Mouse (Mus musculus) neutrophil, adult 59 days (primary cell): Measurements from ENCODE around the gene Nipa2. TPM values are rescaled to one million over a fixed set of nuclear protein-coding genes. Genes with fewer than 3 reads are reported as not detected.

ENCODE experiments used
- total RNA-seq, 2 experiments: library from RNA; stranded (reverse); gene quantifications; 1 replicate in 1 of 2; 2 replicates in 1 of 2; pipeline ENCODE4 v1.2.4; 2023

Gene Nipa2
- 10 to 100 TPM; 26.7 to 30.1 TPM for total RNA-seq

DNA sequence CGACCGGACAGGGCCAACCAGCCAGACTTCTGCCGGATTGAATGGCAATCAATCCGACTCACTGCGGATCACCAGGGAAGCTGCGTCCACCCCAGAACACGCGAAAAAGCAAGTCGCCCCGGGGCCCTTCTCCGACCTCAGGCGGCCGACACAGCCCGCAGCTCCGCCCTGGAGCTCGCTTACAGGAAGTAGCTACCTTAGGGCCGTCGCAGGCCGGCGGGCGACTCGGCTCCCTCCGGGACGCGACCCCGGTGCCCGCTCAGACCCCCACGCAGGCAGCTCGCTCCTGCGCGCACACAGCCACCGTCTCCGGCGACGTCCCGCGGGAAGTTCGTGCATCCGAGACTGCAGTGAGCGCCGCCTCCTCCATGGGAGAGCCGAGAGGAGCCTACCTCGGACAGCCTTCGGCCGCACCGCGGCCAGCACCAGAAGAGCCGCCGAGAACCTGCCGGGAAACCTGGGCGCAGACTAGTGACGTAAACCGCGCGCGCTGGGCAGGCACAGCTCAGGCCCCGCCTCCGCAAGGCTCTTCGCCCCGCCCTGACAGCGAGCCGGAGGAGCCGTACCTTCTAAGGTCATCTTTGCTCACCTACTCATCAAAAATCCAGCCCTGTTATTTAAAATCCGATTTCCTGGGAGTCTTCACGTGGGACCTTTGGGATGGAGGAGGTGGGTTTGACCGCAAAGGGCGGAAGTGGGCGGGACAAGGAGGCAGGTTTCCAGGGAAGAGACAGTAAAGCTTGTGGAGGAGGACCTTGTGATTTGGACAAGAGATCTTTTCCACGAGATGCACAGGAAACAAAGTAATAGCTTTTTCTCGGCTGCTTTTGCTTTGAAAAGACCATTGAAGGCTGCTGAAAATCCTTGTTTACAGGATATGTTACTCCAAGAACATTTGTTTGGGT is at the start of gene Nipa2:
Gene Nipa2, minus strand, starts transcription at position 473 of the 905 bp plus-strand sequence.

Other genes starting within 250 kb of the Nipa2 start
- under 1 TPM in 1 of 2 experiments, not detected in 1; 0.95 TPM for gene Siglech, start 194.3 kb downstream of the Nipa2 start, total RNA-seq
- 10 to 100 TPM; 11.3 to 16.0 TPM for gene Tubgcp5, start 168.3 kb downstream of the Nipa2 start, total RNA-seq
- 10 to 100 TPM; 72.1 to 83.8 TPM for gene Cyfip1, start 120.7 kb downstream of the Nipa2 start, total RNA-seq
- gene Nipa1, start 57.5 kb upstream of the Nipa2 start, total RNA-seq = 1 to 10 TPM in 1 of 2 experiments, under 1 TPM in 1; 0.68 to 1.8 TPM
- 10 to 100 TPM; 40.0 to 41.5 TPM for gene Herc2, start 87.7 kb upstream of the Nipa2 start, total RNA-seq